Mouse (Mus musculus) limb, embryonic 10.5 days (tissue): Measurements from ENCODE around the gene Psenen. TPM values are rescaled to one million over a fixed set of nuclear protein-coding genes. Genes with fewer than 3 reads are reported as not detected.

Experiments used
- DNase-seq: peaks from one replicate; pipeline ENCODE4 v3.0.0-alpha.2; 2017; ENCODE audit warnings: low spot score
- H3K27ac ChIP-seq: fragments of 300-500 bp; sonication (generic); 2 replicates; pipeline ENCODE4 v1.5.1; 2016; ENCODE audit warnings: mild to moderate bottlenecking
- H3K27me3 ChIP-seq: fragments of 300-500 bp; sonication (generic); 2 replicates; pipeline ENCODE4 v1.6.1; 2016; ENCODE audit warnings: low read depth, mild to moderate bottlenecking; ENCODE audit not compliant: poor library complexity, severe bottlenecking
- H3K36me3 ChIP-seq: fragments of 300-500 bp; sonication (generic); 2 replicates; pipeline ENCODE4 v1.6.1; 2016; ENCODE audit warnings: mild to moderate bottlenecking, moderate library complexity
- H3K4me1 ChIP-seq: fragments of 300-500 bp; sonication (generic); 2 replicates; pipeline ENCODE4 v1.6.1; 2016
- H3K4me3 ChIP-seq: fragments of 300-500 bp; sonication (generic); 2 replicates; pipeline ENCODE4 v1.5.1; 2016; ENCODE audit warnings: mild to moderate bottlenecking, moderate library complexity
- H3K9me3 ChIP-seq: fragments of 300-500 bp; sonication (generic); replicated peaks from 2 replicates; pipeline ENCODE4 v1.6.1; 2016; ENCODE audit warnings: mild to moderate bottlenecking
- WGBS: fragments of 180-500 bp; shearing (Covaris S2); methylation state at CpG from one replicate; pipeline ENCODE4 v1.1.7; 2016; 5-methylcytosine and 5-hydroxymethylcytosine counted together
- polyA plus RNA-seq: library from polyadenylated mRNA; unstranded; fragments of >200 nt; fragmentation: Nextera tagmentation; extraction: Ambion mirVana; gene quantifications from 2 replicates; pipeline ENCODE4 v1.2.1, GENCODE M21; 2016

Gene Psenen
- polyA plus RNA-seq, 1 experiment from 2014 or later = 121 TPM

DNA sequence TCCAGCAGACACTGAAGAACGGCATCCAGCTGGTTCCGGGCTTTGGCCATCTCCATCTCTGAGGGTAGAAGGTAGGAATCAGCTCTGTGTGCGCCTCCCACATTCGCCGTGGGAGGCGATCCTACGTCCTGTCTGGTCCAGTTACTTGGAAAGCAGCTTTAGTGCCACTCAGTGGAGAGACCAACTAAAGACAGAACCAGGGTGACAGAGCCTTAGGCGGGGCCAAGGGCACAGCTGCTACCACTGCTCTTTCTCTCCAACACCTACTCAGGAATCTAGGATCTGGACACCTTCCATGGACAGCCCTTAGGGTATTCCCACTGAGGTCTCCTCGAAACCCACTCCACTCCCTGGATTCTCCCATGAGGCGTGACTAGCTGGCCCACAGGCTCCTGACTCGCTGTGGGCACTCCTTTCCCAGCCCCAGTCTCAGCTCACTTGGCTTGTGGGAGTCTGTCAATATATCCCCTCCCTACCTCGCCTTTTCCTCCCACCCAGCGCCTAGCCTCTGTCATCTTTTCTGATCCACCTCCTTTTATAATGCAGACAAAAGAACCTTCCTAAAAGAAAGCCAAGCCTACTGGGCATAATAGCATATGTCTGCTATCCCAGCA is 5.4 kb downstream of the Psenen start:
- DNase-seq = no peak
- 95% methylated on average over 13 of the region's 13 CpGs for WGBS
- Histone ChIP-seq H3K27ac (no peak overlapping the region), H3K4me1 (peaks cover 42% of the 10 kb centered on the region), H3K36me3 (peaks cover 47% of the 10 kb centered on the region), H3K27me3 (no peaks in the 10 kb centered on the region), H3K4me3 (peak overlapping the region; percentile 68), H3K9me3 (no peaks in the 10 kb centered on the region)

- no peak for DNase-seq
- 94% methylated on average over 18 of the region's 18 CpGs for WGBS
- Histone ChIP-seq H3K4me1 (peaks cover 44% of the 10 kb centered on the region), H3K36me3 (peaks cover 47% of the 10 kb centered on the region), H3K27ac (no peak overlapping the region), H3K9me3 (no peaks in the 10 kb centered on the region), H3K27me3 (no peaks in the 10 kb centered on the region), H3K4me3 (0 out of 2 replicates have a peak overlapping the region, but pooled peaks have one; percentile 9)
These were observed 6.4 kb downstream of the Psenen start for GRCm38 (mm10) chr7:30556894-30557536.

DNA sequence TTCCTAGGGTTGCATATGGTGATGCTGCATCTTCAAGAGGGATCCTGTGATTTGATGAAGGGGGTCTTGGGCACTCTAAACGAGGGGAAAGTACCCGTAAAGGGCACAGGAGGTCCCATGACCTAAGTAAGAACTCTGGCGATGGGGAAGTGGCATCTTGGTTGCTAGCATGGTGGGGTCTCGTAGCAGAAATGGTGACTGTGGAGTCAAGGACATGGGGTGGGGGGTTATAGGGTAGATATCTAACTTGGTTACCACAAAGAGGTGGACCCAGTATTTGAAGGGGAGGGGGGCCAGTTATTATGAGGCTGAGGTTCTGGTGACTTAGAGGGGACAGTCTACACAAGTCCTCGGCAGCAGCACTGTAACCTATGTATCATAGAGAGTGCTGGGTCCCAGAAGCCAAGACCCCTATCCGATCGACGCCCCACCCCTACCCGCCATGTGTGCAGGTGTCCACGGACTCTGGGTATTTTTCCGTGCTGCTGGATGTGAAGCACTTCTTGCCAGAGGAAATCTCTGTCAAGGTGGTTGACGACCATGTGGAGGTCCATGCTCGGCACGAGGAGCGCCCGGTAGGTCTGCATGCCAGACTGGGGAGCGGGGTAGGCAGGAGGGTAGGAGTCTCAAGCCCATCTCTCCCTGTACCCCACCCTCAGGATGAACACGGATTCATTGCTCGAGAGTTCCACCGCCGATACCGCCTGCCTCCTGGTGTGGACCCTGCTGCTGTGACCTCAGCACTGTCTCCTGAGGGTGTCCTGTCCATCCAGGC is 9.4 kb downstream of the Psenen start:
- WGBS = 86% methylated on average over 22 of the region's 22 CpGs
- no peak for DNase-seq
- Histone ChIP-seq H3K4me3 (peak overlapping the region; percentile 67), H3K36me3 (peaks cover 51% of the 10 kb centered on the region), H3K27me3 (no peaks in the 10 kb centered on the region), H3K4me1 (peaks cover 37% of the 10 kb centered on the region), H3K9me3 (no peaks in the 10 kb centered on the region), H3K27ac (no peak overlapping the region)

DNA sequence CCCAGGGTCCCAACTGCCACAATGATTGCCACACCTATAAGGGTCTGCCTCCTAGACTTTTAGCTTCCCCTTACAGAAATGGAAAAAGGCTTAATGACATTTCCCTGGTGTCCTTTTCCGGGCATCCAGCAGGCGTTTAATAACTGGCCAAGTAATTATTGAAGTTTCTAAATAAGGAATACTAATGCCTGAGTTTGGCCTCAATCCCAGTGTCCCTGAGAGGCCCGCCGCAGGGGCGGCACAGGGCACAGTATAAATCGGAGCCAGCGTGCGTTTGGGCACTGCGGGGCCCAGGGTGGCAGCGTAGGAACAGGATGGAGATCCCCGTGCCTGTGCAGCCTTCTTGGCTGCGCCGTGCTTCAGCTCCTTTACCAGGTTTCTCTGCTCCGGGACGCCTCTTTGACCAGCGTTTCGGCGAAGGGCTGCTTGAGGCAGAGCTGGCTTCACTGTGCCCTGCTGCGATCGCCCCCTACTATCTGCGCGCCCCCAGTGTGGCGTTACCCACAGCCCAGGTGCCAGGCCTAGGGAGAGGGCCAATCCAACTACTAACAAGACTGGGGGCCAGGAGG is 10.3 kb downstream of the Psenen start:
- peak; percentile 53 for DNase-seq
- Histone ChIP-seq H3K4me1 (peaks cover 28% of the 10 kb centered on the region), H3K36me3 (peaks cover 60% of the 10 kb centered on the region), H3K27me3 (no peaks in the 10 kb centered on the region), H3K9me3 (no peaks in the 10 kb centered on the region), H3K27ac (peak overlapping the region; percentile 95), H3K4me3 (peak overlapping the region; percentile 67)
- WGBS = 11% methylated on average over 23 of the region's 23 CpGs

- Histone ChIP-seq H3K36me3 (peaks cover 60% of the 10 kb centered on the region), H3K4me3 (peak within 1 kb of the TSS; percentile 67), H3K27me3 (no peaks in the 10 kb centered on the region), H3K9me3 (no peaks in the 10 kb centered on the region), H3K27ac (peak within 1 kb of the TSS; percentile 95), H3K4me1 (peaks cover 23% of the 10 kb centered on the region)
- WGBS = 1% methylated on average over 44 of the region's 44 CpGs
- DNase-seq = peak; percentile 92
These were observed 11.1 kb downstream of the Psenen start, which contains the start of the genes Hspb6 and Proser3 for GRCm38 (mm10) chr7:30552102-30553020. Hspb6 (plus strand) TSS chr7:30552178. Proser3 (minus strand) TSS chr7:30552299.

DNA sequence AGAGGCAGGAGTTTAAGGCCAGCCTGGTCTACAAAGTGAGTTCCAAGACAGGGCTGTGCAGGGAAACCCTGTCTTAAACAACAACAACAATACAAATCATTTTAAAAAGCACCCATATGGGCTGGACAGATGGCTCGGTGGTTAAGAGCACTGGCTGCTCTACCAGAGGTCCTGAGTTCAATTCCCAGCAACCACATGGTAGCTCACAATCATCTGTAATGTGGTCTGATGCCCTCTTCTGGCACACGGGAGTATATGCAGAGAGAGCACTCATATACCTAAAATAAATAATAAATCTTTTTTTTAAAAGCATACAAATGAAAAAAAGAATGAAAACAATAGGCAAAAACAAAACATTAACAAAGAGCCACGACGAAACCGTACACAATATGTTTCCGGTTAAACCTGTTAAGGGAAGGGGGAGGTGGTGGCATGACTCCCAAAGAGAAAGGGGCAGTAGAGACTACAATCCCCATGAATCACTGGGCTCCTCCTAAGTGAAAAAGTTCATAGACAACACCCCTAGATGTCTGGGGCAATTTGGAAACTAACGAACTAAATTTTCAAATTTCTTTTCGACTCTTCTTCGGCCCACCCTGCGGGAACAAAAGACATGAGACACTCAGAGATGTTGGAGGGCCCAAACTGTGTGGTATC is 11.9 kb downstream of the Psenen start:
- H3K27ac ChIP-seq = peak overlapping the region; percentile 95
- peaks cover 60% of the 10 kb centered on the region for H3K36me3 ChIP-seq
- no peak for DNase-seq
- peaks cover 17% of the 10 kb centered on the region for H3K4me1 ChIP-seq
- no peaks in the 10 kb centered on the region for H3K9me3 ChIP-seq
- H3K4me3 ChIP-seq = peak overlapping the region; percentile 67
- 4% methylated on average over 10 of the region's 10 CpGs for WGBS
- H3K27me3 ChIP-seq = no peaks in the 10 kb centered on the region

DNA sequence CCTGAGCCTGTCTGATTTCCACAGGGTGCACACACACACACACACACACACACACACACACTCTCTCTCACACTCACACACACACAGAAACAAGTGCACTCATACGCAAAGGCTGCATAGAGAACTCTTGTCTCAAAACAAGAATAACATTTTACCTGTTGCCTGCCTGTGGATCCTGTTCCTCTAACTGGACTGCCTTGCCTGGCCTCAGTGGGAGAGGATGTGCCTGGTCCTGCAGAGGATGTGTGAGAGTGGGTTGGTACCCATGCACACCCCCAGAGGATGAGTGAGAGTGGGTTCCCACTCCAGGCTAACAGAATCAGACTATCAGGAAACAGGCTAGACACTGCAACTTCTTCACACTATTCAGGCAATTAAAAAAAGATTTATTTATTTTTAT is 12.8 kb downstream of the Psenen start:
- no peak overlapping the region for H3K27ac ChIP-seq
- no peaks in the 10 kb centered on the region for H3K9me3 ChIP-seq
- peaks cover 60% of the 10 kb centered on the region for H3K36me3 ChIP-seq
- H3K27me3 ChIP-seq = no peaks in the 10 kb centered on the region
- no peak for DNase-seq
- 97% methylated on average over 1 of the region's 1 CpGs for WGBS
- H3K4me3 ChIP-seq = peak overlapping the region; percentile 67; the same call in 1 of the 2 replicates
- H3K4me1 ChIP-seq = peaks cover 14% of the 10 kb centered on the region

- H3K36me3 ChIP-seq = peaks cover 58% of the 10 kb centered on the region
- peaks cover 14% of the 10 kb centered on the region for H3K4me1 ChIP-seq
- no peak overlapping the region for H3K27ac ChIP-seq
- DNase-seq = no peak
- H3K9me3 ChIP-seq = no peaks in the 10 kb centered on the region
- no peak overlapping the region for H3K4me3 ChIP-seq
- H3K27me3 ChIP-seq = no peaks in the 10 kb centered on the region
- WGBS = 91% methylated on average over 2 of the region's 2 CpGs
These were observed 13.5 kb downstream of the Psenen start for GRCm38 (mm10) chr7:30549880-30550279.

GRCm38 (mm10) chr7:30544327-30544726 is 19.1 kb downstream of the Psenen start:
- Histone ChIP-seq H3K36me3 (peaks cover 87% of the 10 kb centered on the region), H3K4me1 (no peaks in the 10 kb centered on the region), H3K27me3 (no peaks in the 10 kb centered on the region), H3K27ac (no peak overlapping the region), H3K9me3 (no peaks in the 10 kb centered on the region), H3K4me3 (no peak overlapping the region)
- no peak for DNase-seq
- WGBS = 95% methylated on average over 2 of the region's 2 CpGs

- H3K27me3 ChIP-seq = no peaks in the 10 kb centered on the region
- H3K4me1 ChIP-seq = peaks cover 3% of the 10 kb centered on the region
- H3K4me3 ChIP-seq = no peak overlapping the region
- WGBS = 85% methylated on average over 7 of the region's 7 CpGs
- H3K36me3 ChIP-seq = peaks cover 62% of the 10 kb centered on the region
- H3K27ac ChIP-seq = no peak overlapping the region
- no peaks in the 10 kb centered on the region for H3K9me3 ChIP-seq
- no peak for DNase-seq
These were observed 22.9 kb downstream of the Psenen start for GRCm38 (mm10) chr7:30540572-30540971.

- H3K4me1 ChIP-seq = peaks cover 26% of the 10 kb centered on the region
- peaks cover 52% of the 10 kb centered on the region for H3K36me3 ChIP-seq
- H3K9me3 ChIP-seq = no peaks in the 10 kb centered on the region
- H3K27ac ChIP-seq = peak within 1 kb of the TSS; percentile 90
- peak; percentile 97 for DNase-seq
- peak within 1 kb of the TSS; percentile 71 for H3K4me3 ChIP-seq
- under 1% methylated on average over 71 of the region's 84 CpGs for WGBS
- H3K27me3 ChIP-seq = peaks cover 11% of the 10 kb centered on the region
These were observed 28.5 kb downstream of the Psenen start, which contains the start of gene Arhgap33 for GRCm38 (mm10) chr7:30534633-30535577. Arhgap33 (minus strand) TSS chr7:30535060.
